Mouse (Mus musculus) heart, embryonic 12.5 days (tissue): Measurements from ENCODE around the gene 9430097D07Rik. TPM values are rescaled to one million over a fixed set of nuclear protein-coding genes. Genes with fewer than 3 reads are reported as not detected.

Source experiments
- ATAC-seq: fragments of 200-750 bp; cut with Nextera tagmentation; 2 replicates; pipeline ENCODE4 v1.8.0; 2017; ENCODE audit warnings: moderate TSS enrichment, moderate library complexity; ENCODE audit not compliant: insufficient number of reproducible peaks, low FRiP score
- H3K27ac ChIP-seq: fragments of 300-500 bp; sonication (generic); 2 replicates; pipeline ENCODE4 v1.5.1; 2016; ENCODE audit warnings: mild to moderate bottlenecking, moderate library complexity; ENCODE audit not compliant: poor library complexity, severe bottlenecking
- H3K27me3 ChIP-seq: fragments of 300-500 bp; sonication (generic); replicated peaks from 2 replicates; pipeline ENCODE4 v1.6.1; 2016; ENCODE audit warnings: mild to moderate bottlenecking, moderate library complexity
- H3K36me3 ChIP-seq: fragments of 300-500 bp; sonication (generic); 2 replicates; pipeline ENCODE4 v1.6.1; 2016; ENCODE audit warnings: mild to moderate bottlenecking, moderate library complexity
- H3K4me1 ChIP-seq: fragments of 300-500 bp; sonication (generic); replicated peaks from 2 replicates; pipeline ENCODE4 v1.6.1; 2016; ENCODE audit warnings: mild to moderate bottlenecking
- H3K4me2 ChIP-seq: fragments of 300-500 bp; sonication (generic); 2 replicates; pipeline ENCODE4 v1.6.1; 2016; ENCODE audit warnings: mild to moderate bottlenecking, moderate library complexity
- H3K4me3 ChIP-seq: fragments of 300-500 bp; sonication (generic); 2 replicates; pipeline ENCODE4 v1.5.1; 2016; ENCODE audit warnings: mild to moderate bottlenecking
- H3K9ac ChIP-seq: fragments of 300-500 bp; sonication (generic); 2 replicates; pipeline ENCODE4 v1.6.1; 2016; ENCODE audit warnings: mild to moderate bottlenecking, moderate library complexity
- H3K9me3 ChIP-seq: fragments of 300-500 bp; sonication (generic); replicated peaks from 2 replicates; pipeline ENCODE4 v1.6.1; 2016; ENCODE audit warnings: mild to moderate bottlenecking, moderate library complexity
- WGBS: fragments of 180-500 bp; shearing (Covaris S2); methylation state at CpG from one replicate; pipeline ENCODE4 v1.1.7; 2016; 5-methylcytosine and 5-hydroxymethylcytosine counted together
- polyA plus RNA-seq: library from polyadenylated mRNA; unstranded; fragments of >200 nt; fragmentation: Nextera tagmentation; extraction: Ambion mirVana; gene quantifications from 2 replicates; pipeline ENCODE4 v1.2.1, GENCODE M21; 2016

9430097D07Rik gene
- polyA plus RNA-seq, 1 experiment from 2014 or later, result 0.18 TPM

- H3K9me3 ChIP-seq, result no peaks in the 10 kb centered on the region
- 4% methylated on average over 25 of the region's 25 CpGs for WGBS
- peaks cover 44% of the 10 kb centered on the region for H3K4me1 ChIP-seq
- H3K36me3 ChIP-seq, result peaks cover 13% of the 10 kb centered on the region
- peak overlapping the region; percentile 66 for H3K9ac ChIP-seq
- H3K4me2 ChIP-seq, result peak overlapping the region; percentile 87
- peak; percentile 71 for ATAC-seq
- peak overlapping the region; percentile 90 for H3K27ac ChIP-seq
- peak overlapping the region; percentile 80 for H3K4me3 ChIP-seq
- H3K27me3 ChIP-seq, result no peaks in the 10 kb centered on the region
Measured at GRCm38 (mm10) chr2:32608141-32608777, 32.8 kb upstream of the 9430097D07Rik start.

GRCm38 (mm10) chr2:32607262-32607947, 31.9 kb upstream of the 9430097D07Rik start:
- H3K4me3 ChIP-seq, result peak overlapping the region; percentile 80
- H3K27me3 ChIP-seq, result no peaks in the 10 kb centered on the region
- ATAC-seq, result peak; percentile 49
- 4% methylated on average over 34 of the region's 34 CpGs for WGBS
- H3K36me3 ChIP-seq, result peaks cover 5% of the 10 kb centered on the region
- H3K4me2 ChIP-seq, result peak overlapping the region; percentile 87
- H3K9ac ChIP-seq, result peak overlapping the region; percentile 91
- H3K27ac ChIP-seq, result peak overlapping the region; percentile 90
- H3K4me1 ChIP-seq, result peaks cover 47% of the 10 kb centered on the region
- no peaks in the 10 kb centered on the region for H3K9me3 ChIP-seq

- peak overlapping the region; percentile 91 for H3K9ac ChIP-seq
- H3K27ac ChIP-seq, result peak overlapping the region; percentile 90
- H3K27me3 ChIP-seq, result no peaks in the 10 kb centered on the region
- no peaks in the 10 kb centered on the region for H3K36me3 ChIP-seq
- H3K4me3 ChIP-seq, result peak overlapping the region; percentile 80
- H3K4me1 ChIP-seq, result peaks cover 53% of the 10 kb centered on the region
- no peaks in the 10 kb centered on the region for H3K9me3 ChIP-seq
- peak; percentile 87 for ATAC-seq
- H3K4me2 ChIP-seq, result peak overlapping the region; percentile 87
- WGBS, result 12% methylated on average over 44 of the region's 55 CpGs
Measured at GRCm38 (mm10) chr2:32606161-32607142, 31.0 kb upstream of the 9430097D07Rik start.

GRCm38 (mm10) chr2:32604631-32605030, 29.1 kb upstream of the 9430097D07Rik start:
- no peaks in the 10 kb centered on the region for H3K9me3 ChIP-seq
- no peak for ATAC-seq
- 33% methylated on average over 10 of the region's 10 CpGs for WGBS

GRCm38 (mm10) chr2:32602600-32603054, 27.1 kb upstream of the 9430097D07Rik start:
- ATAC-seq, result peak; percentile 46; the same call in 1 of the 2 replicates
- no peaks in the 10 kb centered on the region for H3K9me3 ChIP-seq
- H3K9ac ChIP-seq, result no peak overlapping the region
- no peaks in the 10 kb centered on the region for H3K27me3 ChIP-seq
- under 1% methylated on average over 11 of the region's 11 CpGs for WGBS
- H3K4me3 ChIP-seq, result peak overlapping the region; percentile 35
- H3K4me2 ChIP-seq, result peak overlapping the region; percentile 63
- peaks cover 20% of the 10 kb centered on the region for H3K4me1 ChIP-seq
- H3K36me3 ChIP-seq, result peaks cover 18% of the 10 kb centered on the region
- H3K27ac ChIP-seq, result peak overlapping the region; percentile 36; the same call in 1 of the 2 replicates

More at GRCm38 (mm10) chr2:32604631-32605030, 29.1 kb upstream of the 9430097D07Rik start:
- Histone ChIP-seq H3K4me3 (no peak overlapping the region), H3K27ac (no peak overlapping the region), H3K36me3 (peaks cover under 1% of the 10 kb centered on the region; the same call in 1 of the 2 replicates), H3K4me2 (no peak overlapping the region), H3K9ac (no peak overlapping the region), H3K4me1 (peaks cover 40% of the 10 kb centered on the region), H3K27me3 (no peaks in the 10 kb centered on the region)

- H3K27ac ChIP-seq, result peak overlapping the region; percentile 36; the same call in 1 of the 2 replicates
- no peaks in the 10 kb centered on the region for H3K27me3 ChIP-seq
- ATAC-seq, result 0 out of 2 replicates have a peak, but pooled peaks have one; percentile 48
- peaks cover 29% of the 10 kb centered on the region for H3K36me3 ChIP-seq
- H3K9ac ChIP-seq, result no peak overlapping the region
- peaks cover 17% of the 10 kb centered on the region for H3K4me1 ChIP-seq
- H3K9me3 ChIP-seq, result no peaks in the 10 kb centered on the region
- WGBS, result 36% methylated on average over 8 of the region's 8 CpGs
- no peak overlapping the region for H3K4me3 ChIP-seq
- H3K4me2 ChIP-seq, result 0 out of 2 replicates have a peak overlapping the region, but pooled peaks have one; percentile 15
Measured at GRCm38 (mm10) chr2:32601417-32602065, 26.1 kb upstream of the 9430097D07Rik start.

- Histone ChIP-seq H3K9me3 (no peaks in the 10 kb centered on the region), H3K4me2 (no peak within 1 kb of the TSS), H3K36me3 (peaks cover 48% of the 10 kb centered on the region), H3K4me3 (no peak within 1 kb of the TSS), H3K27ac (no peak within 1 kb of the TSS), H3K4me1 (peaks cover 17% of the 10 kb centered on the region), H3K27me3 (no peaks in the 10 kb centered on the region), H3K9ac (0 out of 2 replicates have a peak within 1 kb of the TSS, but pooled peaks have one; percentile 10)
- no peak for ATAC-seq
- WGBS, result 82% methylated on average over 3 of the region's 3 CpGs
Measured at GRCm38 (mm10) chr2:32599409-32599808, 23.9 kb upstream of the 9430097D07Rik start, which contains the start of gene St6galnac6. Gene St6galnac6, plus strand, starts transcription at chr2:32599709.

GRCm38 (mm10) chr2:32598506-32598905, 23.0 kb upstream of the 9430097D07Rik start:
- H3K4me1 ChIP-seq, result peaks cover 17% of the 10 kb centered on the region
- H3K27ac ChIP-seq, result no peak overlapping the region
- H3K4me3 ChIP-seq, result no peak overlapping the region
- H3K36me3 ChIP-seq, result peaks cover 57% of the 10 kb centered on the region
- H3K9ac ChIP-seq, result no peak overlapping the region
- H3K9me3 ChIP-seq, result no peaks in the 10 kb centered on the region
- no peaks in the 10 kb centered on the region for H3K27me3 ChIP-seq
- ATAC-seq, result no peak
- no peak overlapping the region for H3K4me2 ChIP-seq
- WGBS, result 86% methylated on average over 8 of the region's 8 CpGs

- Histone ChIP-seq H3K4me2 (no peak overlapping the region), H3K36me3 (peaks cover 63% of the 10 kb centered on the region), H3K9me3 (no peaks in the 10 kb centered on the region), H3K4me3 (no peak overlapping the region), H3K27ac (no peak overlapping the region), H3K27me3 (no peaks in the 10 kb centered on the region), H3K9ac (no peak overlapping the region), H3K4me1 (peaks cover 16% of the 10 kb centered on the region)
- 89% methylated on average over 5 of the region's 5 CpGs for WGBS
- ATAC-seq, result no peak
Measured at GRCm38 (mm10) chr2:32597699-32598098, 22.2 kb upstream of the 9430097D07Rik start.

- Histone ChIP-seq H3K9me3 (no peaks in the 10 kb centered on the region), H3K27me3 (no peaks in the 10 kb centered on the region), H3K9ac (no peak overlapping the region), H3K4me2 (no peak overlapping the region), H3K4me1 (peaks cover 12% of the 10 kb centered on the region), H3K36me3 (peaks cover 68% of the 10 kb centered on the region), H3K4me3 (no peak overlapping the region), H3K27ac (no peak overlapping the region)
- ATAC-seq, result no peak
- WGBS, result 84% methylated on average over 5 of the region's 5 CpGs
Measured at GRCm38 (mm10) chr2:32597248-32597647, 21.8 kb upstream of the 9430097D07Rik start.
